8 mouse cellular contexts compared by ENCODE assay signal in the genomic region with DNA sequence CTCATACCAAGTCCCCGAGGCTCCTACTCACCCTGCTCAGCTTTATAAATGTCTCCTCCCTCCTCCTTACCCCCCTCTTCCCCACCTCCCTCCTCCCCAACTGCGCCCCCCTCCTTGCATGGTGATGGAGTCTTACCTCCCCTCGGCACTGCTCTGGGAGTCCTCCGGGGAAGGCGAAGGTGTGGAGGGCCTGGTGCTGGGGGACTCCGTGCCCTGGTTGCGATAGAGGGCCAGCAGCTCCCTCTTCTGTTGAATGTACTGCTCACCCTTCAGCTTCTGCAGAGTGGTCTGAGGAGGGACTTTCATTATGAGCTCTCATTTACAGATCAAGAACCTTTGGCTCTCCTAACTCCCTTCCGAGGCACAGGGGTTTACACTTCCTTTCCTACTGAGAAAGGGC. TPM values are rescaled to one million over a fixed set of nuclear protein-coding genes. Genes with fewer than 3 reads are reported as not detected.
DNase-seq lines count a peak whose midpoint lies in the region; ATAC-seq lines count a peak whose summit lies in the region.

No protein-coding gene starts in this region.

- no peak overlapping the region for H3K27ac ChIP-seq in lung, embryonic 15.5 days
- H3K27ac ChIP-seq in stomach, embryonic 14.5 days (ENCODE audit: low read length): no peak overlapping the region

- H3K9ac ChIP-seq in lung, embryonic 15.5 days: no peak overlapping the region
- no peak overlapping the region for H3K9ac ChIP-seq in stomach, embryonic 14.5 days (replicated peaks; ENCODE audit: low read depth, low read length)

- no peaks in the 10 kb centered on the region for H3K27me3 ChIP-seq in lung, embryonic 15.5 days
- 0 out of 2 replicates have a peak, but pooled peaks cover 2% of the 10 kb centered on the region for H3K27me3 ChIP-seq in stomach, embryonic 14.5 days (ENCODE audit: control insufficient read depth, insufficient read depth, low read length)

- WGBS in lung, embryonic 15.5 days: 2% methylated on average over 8 of the region's 8 CpGs
- WGBS in stomach, embryonic 14.5 days: 8% methylated on average over 8 of the region's 8 CpGs

- no peak overlapping the region for H3K4me2 ChIP-seq in lung, embryonic 15.5 days
- H3K4me2 ChIP-seq in stomach, embryonic 14.5 days (replicated peaks; ENCODE audit: low read depth, low read length): no peak overlapping the region

- H3K36me3 ChIP-seq in lung, embryonic 15.5 days: peaks cover 32% of the 10 kb centered on the region
- H3K36me3 ChIP-seq in stomach, embryonic 14.5 days (ENCODE audit: control insufficient read depth, insufficient read depth, low read length): peaks cover 28% of the 10 kb centered on the region

- peak; percentile 38 for DNase-seq in embryo, embryonic 11 days
- DNase-seq in embryo, embryonic 9.5 days (ENCODE audit: extremely low spot score): no peak
- no peak for DNase-seq in lung, postnatal 25 days (ENCODE audit: low spot score)
- peak; percentile 38 for DNase-seq in kidney, adult 9 months
- no peak for DNase-seq in cerebellum, adult 9-11 months

- peaks cover 33% of the 10 kb centered on the region for H3K4me1 ChIP-seq in lung, embryonic 15.5 days
- H3K4me1 ChIP-seq in stomach, embryonic 14.5 days (ENCODE audit: control insufficient read depth, insufficient read depth, low read length): peaks cover 25% of the 10 kb centered on the region; the same call in 1 of the 2 replicates

- H3K4me3 ChIP-seq in lung, embryonic 15.5 days: no peak overlapping the region
- H3K4me3 ChIP-seq in stomach, embryonic 14.5 days (ENCODE audit: low read depth, low read length): no peak overlapping the region

- peak; percentile 9; the same call in 1 of the 2 replicates for ATAC-seq in lung, embryonic 15.5 days (ENCODE audit: borderline replicate concordance, extremely low read depth, low FRiP score, low TSS enrichment)
- 0 out of 2 replicates have a peak, but pooled peaks have one; percentile 35 for ATAC-seq in stomach, embryonic 14.5 days (ENCODE audit: insufficient number of reproducible peaks, insufficient read depth, low FRiP score, low read depth)
- no peak for ATAC-seq in granulocyte monocyte progenitor cell, adult 5-6 weeks (replicated peaks; ENCODE audit: poor library complexity, severe bottlenecking)

- no peaks in the 10 kb centered on the region for H3K9me3 ChIP-seq in lung, embryonic 15.5 days
- no peaks in the 10 kb centered on the region for H3K9me3 ChIP-seq in stomach, embryonic 14.5 days (ENCODE audit: control insufficient read depth, low read depth, low read length)

RNA-seq across cellular contexts. Expression of a gene that starts 15.3 kb away (rescaled TPM):
- polyA plus RNA-seq in lung, embryonic 15.5 days (2015; fragmentation: Nextera tagmentation; extraction: Ambion mirVana): 88.3 and 101 TPM in 2 replicates
- polyA plus RNA-seq in stomach, embryonic 14.5 days (2014; fragmentation: Nextera tagmentation; extraction: Ambion mirVana): 64.2 and 69.9 TPM in 2 replicates
- 89.1 and 104 TPM in 2 replicates for total RNA-seq in granulocyte monocyte progenitor cell, adult 5-6 weeks (2014; fragmentation: Nextera tagmentation)
- total RNA-seq in granulocyte monocyte progenitor cell, adult 5-6 weeks (2017): 54.4 and 88.8 TPM in 2 replicates

RNA-seq across cellular contexts. Expression of a gene that starts 16.1 kb away (rescaled TPM):
- 0.31 and 0.36 TPM in 2 replicates for polyA plus RNA-seq in lung, embryonic 15.5 days (2015; fragmentation: Nextera tagmentation; extraction: Ambion mirVana)
- polyA plus RNA-seq in stomach, embryonic 14.5 days (2014; fragmentation: Nextera tagmentation; extraction: Ambion mirVana): 1.7 and 2.1 TPM in 2 replicates
- total RNA-seq in granulocyte monocyte progenitor cell, adult 5-6 weeks (2014; fragmentation: Nextera tagmentation): not detected in 2 replicates
- total RNA-seq in granulocyte monocyte progenitor cell, adult 5-6 weeks (2017): not detected in 2 replicates

RNA-seq across cellular contexts. Expression of a gene that starts 44.0 kb away (rescaled TPM):
- 5.0 and 5.8 TPM in 2 replicates for polyA plus RNA-seq in lung, embryonic 15.5 days (2015; fragmentation: Nextera tagmentation; extraction: Ambion mirVana)
- 1.3 and 2.6 TPM in 2 replicates for polyA plus RNA-seq in stomach, embryonic 14.5 days (2014; fragmentation: Nextera tagmentation; extraction: Ambion mirVana)
- 16.2 and 18.9 TPM in 2 replicates for total RNA-seq in granulocyte monocyte progenitor cell, adult 5-6 weeks (2014; fragmentation: Nextera tagmentation)
- 1.4 and 1.8 TPM in 2 replicates for total RNA-seq in granulocyte monocyte progenitor cell, adult 5-6 weeks (2017)

RNA-seq across cellular contexts. Expression of a gene that starts 50.8 kb away (rescaled TPM):
- 79.1 and 82.5 TPM in 2 replicates for polyA plus RNA-seq in lung, embryonic 15.5 days (2015; fragmentation: Nextera tagmentation; extraction: Ambion mirVana)
- 55.1 and 62.6 TPM in 2 replicates for polyA plus RNA-seq in stomach, embryonic 14.5 days (2014; fragmentation: Nextera tagmentation; extraction: Ambion mirVana)
- 36.4 and 50.3 TPM in 2 replicates for total RNA-seq in granulocyte monocyte progenitor cell, adult 5-6 weeks (2014; fragmentation: Nextera tagmentation)
- 29.9 and 36.3 TPM in 2 replicates for total RNA-seq in granulocyte monocyte progenitor cell, adult 5-6 weeks (2017)

Comparison
In these comparisons a context has a peak if more than half of its experiments do, and no peak if none do; other contexts are left out.
1. DNase-seq: peak in embryo, embryonic 11 days (single experiment) and kidney, adult 9 months (single experiment); none in embryo, embryonic 9.5 days (single experiment), lung, postnatal 25 days (single experiment) and cerebellum, adult 9-11 months (single experiment).